Mouse (Mus musculus) gastrocnemius, postnatal 10 days (tissue): ENCODE data around the gene Car11. TPM values are rescaled to one million over a fixed set of nuclear protein-coding genes. Genes with fewer than 3 reads are reported as not detected.

ENCODE experiments used
- DNase-seq: peaks from one replicate; pipeline ENCODE4 v3.0.0; 2021; ENCODE audit warnings: mixed read lengths
- total RNA-seq, 2 experiments: library from RNA; stranded (reverse); gene quantifications; 2 replicates each; pipeline ENCODE4 v1.2.3; 2021

Car11 gene
- total RNA-seq, 2 experiments from 2014 or later, result 3.4 to 3.9 TPM

GRCm38 (mm10) chr7:45689800-45690199 is 9.8 kb upstream of the Car11 start:
- DNase-seq, result no peak

GRCm38 (mm10) chr7:45692364-45692763 is 7.3 kb upstream of the Car11 start:
- DNase-seq, result no peak

- no peak for DNase-seq
These were observed 5.6 kb upstream of the Car11 start, which contains the start of gene Sec1 for GRCm38 (mm10) chr7:45693921-45694591. Gene Sec1 (minus strand): TSS chr7:45694402.

- DNase-seq, result no peak
These were observed 4.5 kb upstream of the Car11 start for GRCm38 (mm10) chr7:45695098-45695497.

GRCm38 (mm10) chr7:45697894-45698293 is 1.7 kb upstream of the Car11 start:
- DNase-seq, result no peak

- peak; percentile 66 for DNase-seq
These were observed 815 bp downstream of the Car11 start for GRCm38 (mm10) chr7:45700301-45701015.

- DNase-seq, result peak; percentile 36
These were observed 1.4 kb downstream of the Car11 start for GRCm38 (mm10) chr7:45701072-45701471.

- DNase-seq, result peak; percentile 11
These were observed 2.0 kb downstream of the Car11 start for GRCm38 (mm10) chr7:45701607-45702006.

GRCm38 (mm10) chr7:45702316-45702715 is 2.7 kb downstream of the Car11 start:
- no peak for DNase-seq

- DNase-seq, result no peak
These were observed 3.3 kb downstream of the Car11 start for GRCm38 (mm10) chr7:45702809-45703520.

- peak; percentile 17 for DNase-seq
These were observed 3.9 kb downstream of the Car11 start for GRCm38 (mm10) chr7:45703521-45704033.

GRCm38 (mm10) chr7:45704046-45704559 is 4.5 kb downstream of the Car11 start:
- DNase-seq, result peak; percentile 64

GRCm38 (mm10) chr7:45704730-45705442 is 5.2 kb downstream of the Car11 start, which contains the start of gene Dbp:
Gene Dbp (plus strand): TSS chr7:45705088.
- peak; percentile 95 for DNase-seq

GRCm38 (mm10) chr7:45705443-45705864 is 5.8 kb downstream of the Car11 start:
- peak; percentile 57 for DNase-seq

GRCm38 (mm10) chr7:45705873-45706281 is 6.2 kb downstream of the Car11 start:
- peak; percentile 82 for DNase-seq

GRCm38 (mm10) chr7:45706721-45707241 is 7.1 kb downstream of the Car11 start:
- DNase-seq, result peak; percentile 92

- DNase-seq, result peak; percentile 97
These were observed 7.8 kb downstream of the Car11 start for GRCm38 (mm10) chr7:45707375-45707967.

- DNase-seq, result peak; percentile 45
These were observed 8.6 kb downstream of the Car11 start for GRCm38 (mm10) chr7:45708221-45708761.

- DNase-seq, result no peak
These were observed 9.4 kb downstream of the Car11 start for GRCm38 (mm10) chr7:45709036-45709435.

GRCm38 (mm10) chr7:45709677-45710355 is 10.2 kb downstream of the Car11 start:
- no peak for DNase-seq
